Mouse (Mus musculus) 3T3-L1 (cell line): ENCODE data around the gene Shroom1.

Source experiments
- DNase-seq: peaks from one replicate; pipeline ENCODE4 v3.0.0-alpha.2; 2015; ENCODE audit warnings: low read depth, low spot score

The Shroom1 gene

GRCm38 (mm10) chr11:53479783-53480301, 22.8 kb downstream of the Shroom1 start, which contains the start of the genes Gm9945 and Sowaha:
Gene Gm9945 (plus strand): TSS chr11:53480166.
Gene Sowaha (minus strand): TSS chr11:53480274.
- DNase-seq, result no peak

- no peak for DNase-seq
Observed at GRCm38 (mm10) chr11:53481088-53481730, 24.2 kb downstream of the Shroom1 start.

GRCm38 (mm10) chr11:53483159-53483891, 26.3 kb downstream of the Shroom1 start:
- peak; percentile 50 for DNase-seq

- no peak for DNase-seq
Observed at GRCm38 (mm10) chr11:53485719-53486118, 28.7 kb downstream of the Shroom1 start.

GRCm38 (mm10) chr11:53486351-53486750, 29.3 kb downstream of the Shroom1 start:
- DNase-seq, result no peak

- no peak for DNase-seq
Observed at GRCm38 (mm10) chr11:53486822-53487594, 30.0 kb downstream of the Shroom1 start.

GRCm38 (mm10) chr11:53489007-53489406, 32.0 kb downstream of the Shroom1 start:
- DNase-seq, result no peak

GRCm38 (mm10) chr11:53489421-53489820, 32.4 kb downstream of the Shroom1 start:
- no peak for DNase-seq

GRCm38 (mm10) chr11:53491954-53492401, 35.0 kb downstream of the Shroom1 start:
- DNase-seq, result no peak

- no peak for DNase-seq
Observed at GRCm38 (mm10) chr11:53493243-53493955, 36.4 kb downstream of the Shroom1 start.

GRCm38 (mm10) chr11:53495417-53495816, 38.4 kb downstream of the Shroom1 start:
- DNase-seq, result no peak

GRCm38 (mm10) chr11:53496946-53497345, 39.9 kb downstream of the Shroom1 start:
- DNase-seq, result no peak

- DNase-seq, result peak; percentile 84
Observed at GRCm38 (mm10) chr11:53500569-53500968, 43.6 kb downstream of the Shroom1 start.

GRCm38 (mm10) chr11:53502039-53502765, 45.2 kb downstream of the Shroom1 start:
- DNase-seq, result no peak

GRCm38 (mm10) chr11:53503738-53504137, 46.7 kb downstream of the Shroom1 start:
- no peak for DNase-seq

- DNase-seq, result no peak
Observed at GRCm38 (mm10) chr11:53504376-53504775, 47.4 kb downstream of the Shroom1 start.

- DNase-seq, result no peak
Observed at GRCm38 (mm10) chr11:53505026-53505663, 48.1 kb downstream of the Shroom1 start.

- no peak for DNase-seq
Observed at GRCm38 (mm10) chr11:53507098-53507805, 50.2 kb downstream of the Shroom1 start.

- DNase-seq, result peak; percentile 92
Observed at GRCm38 (mm10) chr11:53508152-53508551, 51.1 kb downstream of the Shroom1 start.
